Mouse (Mus musculus): ENCODE data around the gene Dennd2a.
"Not testable (repeated sequence)": the region's sequence is repeated elsewhere in the genome, so short reads cannot be mapped to it uniquely, and the experiment has no call there.

- not testable (repeated sequence) for TF ChIP-seq POLR2A (IDR thresholded peaks at IDR 0.05; ENCODE audit: low read depth, low read length); CTCF (IDR thresholded peaks at IDR 0.05; ENCODE audit: extremely low read depth, insufficient read depth, insufficient read length, insufficient replicate concordance)
Measured at GRCm38 (mm10) chr6:39437519-39437918, 120.1 kb downstream of the Dennd2a start.

All from spleen, adult 2 months (tissue).